Mouse (Mus musculus) spleen, adult 12 weeks (tissue): ENCODE measurements around the gene Sirpb1b.
"Not testable (repeated sequence)": the region's sequence is repeated elsewhere in the genome, so short reads cannot be mapped to it uniquely, and the experiment has no call there.

Source experiments
- DNase-seq: peaks from one replicate; pipeline ENCODE4 v3.0.0; 2022; ENCODE audit warnings: low spot score

Gene Sirpb1b

DNA sequence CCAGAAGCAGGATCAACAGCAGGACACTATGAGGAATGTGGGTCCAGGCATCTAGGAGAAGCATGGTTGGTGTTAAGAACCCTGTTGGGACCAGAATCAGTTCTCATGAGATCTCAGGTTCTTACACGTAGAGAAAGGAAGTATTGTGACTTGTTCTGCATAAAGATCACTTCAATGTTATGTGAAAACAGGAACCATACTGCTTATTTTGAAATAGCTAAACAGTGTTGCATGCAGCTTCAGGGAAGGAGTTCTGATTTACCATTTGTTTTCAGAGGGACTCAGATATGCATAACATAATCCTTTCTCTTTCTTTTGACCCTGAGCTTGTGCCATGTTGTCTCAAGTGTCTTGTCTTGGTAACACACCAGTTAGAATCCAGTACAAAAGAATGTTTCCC lies at the start of gene Sirpb1b:
Gene Sirpb1b (minus strand): TSS at position 179 of the 400 bp plus-strand sequence.
- not testable (repeated sequence) for DNase-seq

DNA sequence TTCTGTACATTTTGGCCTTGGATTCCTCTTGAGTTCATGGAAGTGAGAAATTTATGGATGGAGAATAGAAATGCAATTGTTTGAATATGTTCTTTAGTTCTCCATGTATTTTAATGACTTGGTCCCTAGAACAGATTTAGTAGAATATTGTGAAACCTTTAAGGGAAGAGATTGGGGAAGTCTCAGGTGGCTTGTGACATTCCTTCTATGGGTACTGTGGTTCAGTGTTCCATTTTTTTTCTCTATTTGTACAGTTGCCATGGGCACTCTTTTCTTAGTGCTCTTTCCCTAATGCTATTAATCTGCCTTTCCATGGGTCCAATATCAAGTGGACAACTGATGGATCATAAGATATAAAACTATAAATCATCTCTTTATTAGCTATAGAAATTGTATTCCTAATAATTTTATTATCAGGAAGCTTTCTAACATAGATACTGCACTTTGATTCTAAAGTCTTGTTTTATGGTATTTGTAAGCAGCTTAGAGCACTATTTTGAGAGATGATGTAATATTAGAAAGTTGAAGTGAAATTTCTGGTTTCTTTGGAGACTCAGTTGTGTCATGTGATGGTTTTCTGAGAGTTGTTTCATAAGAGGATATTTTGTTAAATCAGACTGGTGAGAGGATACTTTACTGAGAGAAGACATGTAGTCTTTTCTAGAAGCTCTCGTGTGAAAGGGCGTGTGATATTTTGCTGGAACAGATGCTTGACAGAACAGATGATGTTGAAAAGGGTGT lies 15.7 kb upstream of the Sirpb1b start:
- DNase-seq = not testable (repeated sequence)

DNA sequence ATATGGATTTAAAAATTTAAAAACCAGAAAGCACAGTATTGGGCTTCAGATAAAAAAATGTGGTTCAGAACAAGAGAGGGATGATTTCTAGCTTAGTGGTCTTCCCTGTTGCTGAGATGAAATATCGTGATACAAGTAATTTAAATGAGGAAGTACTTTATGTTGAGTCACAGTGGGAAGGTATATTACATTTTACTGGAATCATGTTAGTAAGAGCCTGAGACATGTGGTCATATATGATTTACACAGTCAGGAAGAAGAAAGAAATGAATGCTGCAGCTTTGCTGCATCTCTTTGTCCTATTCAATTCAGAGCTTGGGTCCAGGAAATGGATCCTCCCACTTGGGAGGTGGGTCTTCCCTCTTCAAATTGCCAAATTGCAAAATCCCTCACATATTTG lies 11.8 kb upstream of the Sirpb1b start:
- not testable (repeated sequence) for DNase-seq

DNA sequence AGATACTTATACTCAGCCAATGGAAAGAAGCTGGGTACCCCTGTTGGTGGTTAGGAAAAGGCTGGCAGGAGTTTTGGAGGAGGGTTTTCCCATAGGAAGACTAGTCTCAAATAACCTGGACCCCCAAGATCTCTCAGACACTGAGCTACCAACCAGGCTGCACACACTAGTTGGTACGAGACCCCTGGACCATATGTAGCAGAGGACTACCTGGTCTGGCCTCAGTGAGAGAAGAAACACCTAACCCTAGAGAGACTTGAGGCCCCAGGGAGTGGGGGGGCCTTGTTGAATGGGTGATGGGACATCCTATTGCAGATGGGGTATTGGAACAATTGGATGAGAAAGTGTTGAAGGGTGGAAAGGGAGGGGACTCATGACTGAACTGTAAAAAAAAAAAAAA lies 8.6 kb upstream of the Sirpb1b start:
- DNase-seq = no peak

DNA sequence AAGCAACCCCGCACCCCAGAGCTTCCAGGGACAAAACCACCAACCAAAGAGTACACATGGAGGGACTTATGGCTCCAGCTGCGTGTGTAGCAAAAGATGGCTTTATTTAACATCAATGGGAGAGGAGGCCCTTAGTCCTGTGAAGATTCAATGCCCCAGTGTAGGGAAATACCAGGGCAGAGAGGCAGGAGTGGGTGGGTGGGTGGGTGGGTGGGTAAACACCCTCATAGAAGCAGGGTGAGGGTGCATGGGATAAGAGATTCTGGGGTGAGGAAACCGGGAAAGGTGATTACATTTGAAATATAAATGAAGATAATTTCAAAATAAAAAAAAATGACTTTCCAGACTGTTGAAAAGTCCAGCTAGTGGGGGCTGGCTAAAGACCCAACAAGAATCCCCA lies 8.1 kb upstream of the Sirpb1b start:
- not testable (repeated sequence) for DNase-seq

DNA sequence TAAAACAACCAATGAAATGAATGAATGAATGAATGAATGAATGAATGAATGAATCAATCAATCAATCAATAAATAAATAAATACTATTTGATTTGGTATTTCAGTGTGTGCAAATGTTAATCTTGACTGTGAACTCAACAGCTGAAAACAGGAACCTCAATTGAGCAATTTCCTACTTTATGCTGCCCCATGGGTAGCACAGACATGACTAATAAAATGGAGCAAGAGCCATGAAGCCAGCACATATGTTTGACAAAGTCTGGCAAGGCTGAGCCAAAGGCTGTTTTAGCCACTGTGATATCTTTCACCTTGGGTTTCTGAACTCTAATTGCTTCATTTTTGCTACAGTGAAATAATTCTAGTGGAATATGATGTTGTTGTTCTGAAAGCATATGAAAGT lies 1.6 kb upstream of the Sirpb1b start:
- not testable (repeated sequence) for DNase-seq

DNA sequence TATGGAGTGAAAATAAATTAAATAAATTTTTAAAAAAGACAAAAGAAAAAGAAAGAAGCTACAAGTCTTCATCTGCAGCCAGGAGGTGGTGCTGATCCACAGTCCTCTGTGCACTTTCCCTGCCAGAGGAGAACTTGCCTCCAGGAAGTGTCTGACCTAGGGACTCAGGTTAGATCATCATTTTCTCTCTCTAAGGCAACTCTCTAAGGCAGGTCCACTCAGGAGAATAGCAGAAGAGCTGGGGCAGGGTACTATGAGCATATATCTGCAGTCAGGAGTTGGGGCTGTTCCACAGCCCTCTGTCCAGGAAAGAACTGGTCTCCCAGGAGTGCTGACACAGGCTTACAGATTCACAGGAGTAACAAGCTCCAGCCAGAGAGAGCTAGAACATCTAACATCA lies 46.3 kb downstream of the Sirpb1b start:
- DNase-seq = no peak

DNA sequence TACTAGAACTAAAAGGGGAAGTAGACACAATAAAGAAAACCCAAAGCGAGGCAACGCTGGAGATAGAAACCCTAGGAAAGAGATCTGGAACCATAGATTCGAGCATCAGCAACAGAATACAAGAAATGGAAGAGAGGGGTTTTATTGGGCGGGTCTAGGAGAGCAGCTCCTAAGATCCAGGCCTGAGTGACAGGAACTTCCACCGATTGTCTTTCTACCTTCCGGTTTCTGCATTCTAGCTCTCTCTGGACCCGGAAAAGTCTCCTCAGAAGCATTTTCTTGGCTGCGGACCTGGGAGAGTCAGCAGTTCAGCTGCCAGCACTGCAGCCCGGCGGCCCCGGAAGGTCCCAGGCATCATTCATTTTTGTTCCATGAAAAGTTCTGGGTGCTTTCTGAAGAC lies 61.3 kb downstream of the Sirpb1b start:
- not testable (repeated sequence) for DNase-seq

DNA sequence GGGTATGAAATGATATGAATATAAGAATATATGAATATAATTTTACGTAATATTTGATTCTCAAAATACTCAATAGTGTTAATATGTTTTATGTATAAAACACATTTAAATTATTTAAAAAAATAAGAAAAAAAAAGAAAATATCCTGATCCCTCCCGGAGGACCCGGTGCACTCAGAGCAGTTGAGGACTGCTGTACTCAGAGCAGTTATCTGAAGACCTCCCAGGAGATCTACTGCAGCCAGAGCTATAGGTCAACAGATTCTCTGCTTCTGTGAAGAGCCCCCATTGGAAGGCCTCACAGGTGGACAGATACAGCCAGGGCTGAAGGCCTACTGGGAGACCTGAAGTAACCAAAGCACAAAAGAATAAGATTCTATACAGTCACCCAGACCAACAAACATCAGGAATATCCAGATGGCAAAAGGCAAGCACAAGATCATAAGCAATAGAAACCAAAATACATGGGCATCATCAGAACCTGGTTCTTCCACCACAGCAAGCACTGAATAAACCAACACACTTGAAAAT lies 67.0 kb downstream of the Sirpb1b start:
- DNase-seq = not testable (repeated sequence)

DNA sequence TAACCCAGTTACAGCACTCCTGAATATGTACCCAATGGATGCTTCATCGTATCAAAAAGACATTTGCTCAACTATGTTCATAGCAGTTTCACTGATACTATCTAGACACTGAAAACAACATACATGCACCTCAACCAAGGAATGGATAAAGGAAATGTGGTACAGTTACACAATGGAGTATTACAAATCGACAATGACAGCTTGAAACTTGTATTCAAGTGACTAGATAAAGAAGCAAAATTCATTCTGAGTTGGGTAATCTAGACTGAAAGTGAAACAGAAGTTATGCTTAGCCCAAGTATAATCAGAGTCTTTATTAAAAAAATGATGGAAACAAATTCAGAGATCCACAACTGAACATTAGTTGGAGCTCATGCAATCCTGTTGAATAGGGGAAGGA lies 100.0 kb downstream of the Sirpb1b start:
- DNase-seq = not testable (repeated sequence)

DNA sequence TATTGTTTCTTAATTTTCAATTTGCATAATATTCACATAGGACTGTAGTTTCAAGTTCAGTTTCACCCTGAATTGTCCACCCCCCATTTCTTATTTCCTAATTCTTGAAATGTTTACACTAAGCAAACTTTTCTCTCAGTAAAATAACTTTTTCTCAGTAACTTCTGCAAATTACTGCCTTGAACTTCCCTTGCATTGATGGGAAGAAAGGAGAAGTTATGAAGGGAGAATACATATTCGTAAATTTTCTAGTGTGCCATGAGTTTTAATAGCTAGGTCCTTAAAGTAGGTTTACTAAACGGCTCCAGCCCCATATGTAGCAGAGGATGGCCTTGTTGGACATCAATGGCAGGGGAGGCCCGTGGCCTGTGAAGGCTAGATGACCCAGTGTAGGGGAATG lies 104.7 kb downstream of the Sirpb1b start:
- not testable (repeated sequence) for DNase-seq
